Mouse (Mus musculus): ENCODE data around the gene Anks4b.

- TF ChIP-seq CTCF (IDR thresholded peaks at IDR 0.05; ENCODE audit: low read depth, low read length) (no peak), GATA2 (IDR thresholded peaks at IDR 0.05; ENCODE audit: borderline replicate concordance, low read depth, low read length) (no peak), POLR2AphosphoS5 (IDR thresholded peaks at IDR 0.05; ENCODE audit: insufficient replicate concordance, low read depth, low read length) (no peak), GATA1 (IDR thresholded peaks at IDR 0.05; ENCODE audit: borderline replicate concordance, low read length) (no peak)
Measured at GRCm38 (mm10) chr7:120145191-120145590, 28.5 kb upstream of the Anks4b start, which contains the start of gene Zp2.
